7 mouse cellular contexts compared by ENCODE assay signal in the genomic region with DNA sequence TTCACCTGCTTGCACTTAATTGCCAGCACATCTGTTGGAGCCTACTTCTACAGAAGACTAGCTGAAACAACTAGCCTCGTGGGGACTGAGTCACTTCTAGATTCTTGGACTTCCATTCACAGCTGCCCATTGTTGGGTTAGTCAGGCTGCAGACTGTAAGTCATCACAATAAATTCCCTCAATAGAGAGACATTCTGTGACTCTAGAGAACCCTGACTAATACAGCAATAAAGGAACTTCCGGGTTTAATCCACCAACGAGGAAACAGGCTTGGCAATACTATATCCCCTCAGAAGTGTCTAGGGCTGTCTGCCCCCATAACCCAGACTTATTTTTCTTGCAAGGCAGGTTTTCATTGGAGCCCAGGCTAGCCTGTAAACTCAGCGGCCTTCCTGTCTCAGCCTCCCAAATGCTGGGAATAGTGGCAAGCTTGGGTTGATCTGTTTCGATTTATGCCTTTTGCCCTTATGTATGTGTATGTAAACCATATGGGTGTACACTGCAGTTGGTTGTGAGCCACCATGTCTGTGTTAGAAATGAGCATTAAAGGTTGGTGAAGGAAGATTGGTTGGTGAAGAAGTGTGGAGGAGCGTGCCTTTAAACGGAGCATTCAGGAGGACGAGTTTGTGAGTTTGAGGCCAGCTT. TPM values are rescaled to one million over a fixed set of nuclear protein-coding genes. Genes with fewer than 3 reads are reported as not detected.
DNase-seq lines count a peak whose midpoint lies in the region; ATAC-seq lines count a peak whose summit lies in the region.

No protein-coding gene starts in this region.

- no peaks in the 10 kb centered on the region for H3K27me3 ChIP-seq in lung, embryonic 16.5 days (ENCODE audit: control insufficient read depth, insufficient read depth, low read depth, low read length)
- peaks cover 30% of the 10 kb centered on the region for H3K27me3 ChIP-seq in forebrain, embryonic 10.5 days (ENCODE audit: poor library complexity, severe bottlenecking)
- no peaks in the 10 kb centered on the region for H3K27me3 ChIP-seq in limb, embryonic 13.5 days
- no peaks in the 10 kb centered on the region for H3K27me3 ChIP-seq in stomach, embryonic 16.5 days (ENCODE audit: control insufficient read depth, insufficient read depth, low read length)

- no peak for ATAC-seq in lung, embryonic 16.5 days (ENCODE audit: low read depth)
- no peak for ATAC-seq in limb, embryonic 13.5 days (ENCODE audit: low FRiP score, low read depth)
- ATAC-seq in stomach, embryonic 16.5 days (ENCODE audit: insufficient read depth, low FRiP score) = no peak

- H3K9me3 ChIP-seq in lung, embryonic 16.5 days (ENCODE audit: control insufficient read depth, low read length) = no peaks in the 10 kb centered on the region
- 0 out of 2 replicates have a peak, but pooled peaks cover 2% of the 10 kb centered on the region for H3K9me3 ChIP-seq in forebrain, embryonic 10.5 days
- H3K9me3 ChIP-seq in limb, embryonic 13.5 days = no peaks in the 10 kb centered on the region
- H3K9me3 ChIP-seq in stomach, embryonic 16.5 days (replicated peaks; ENCODE audit: control insufficient read depth, low read length) = no peaks in the 10 kb centered on the region

- H3K4me2 ChIP-seq in lung, embryonic 16.5 days (ENCODE audit: low read depth, low read length) = peak overlapping the region; percentile 75
- H3K4me2 ChIP-seq in limb, embryonic 13.5 days (replicated peaks) = peak overlapping the region; percentile 83
- H3K4me2 ChIP-seq in stomach, embryonic 16.5 days (ENCODE audit: low read depth, low read length) = peak overlapping the region; percentile 81

- DNase-seq in lung, postnatal 36 days = no peak
- no peak for DNase-seq in forebrain, embryonic 10.5 days (ENCODE audit: extremely low spot score, low spot score)
- no peak for DNase-seq in frontal cortex, postnatal 36 days (ENCODE audit: low spot score in 2 of 2)
- no peak for DNase-seq in right cerebral cortex, adult 18-20 months

- H3K4me1 ChIP-seq in lung, embryonic 16.5 days (replicated peaks; ENCODE audit: control insufficient read depth, insufficient read depth, low read length) = peaks cover 18% of the 10 kb centered on the region
- peaks cover 55% of the 10 kb centered on the region for H3K4me1 ChIP-seq in forebrain, embryonic 10.5 days
- H3K4me1 ChIP-seq in limb, embryonic 13.5 days = peaks cover 47% of the 10 kb centered on the region
- peaks cover 12% of the 10 kb centered on the region for H3K4me1 ChIP-seq in stomach, embryonic 16.5 days (ENCODE audit: control insufficient read depth, insufficient read depth, low read length)

- no peak overlapping the region for H3K27ac ChIP-seq in lung, embryonic 16.5 days (ENCODE audit: low read length)
- peak overlapping the region; percentile 96 for H3K27ac ChIP-seq in forebrain, embryonic 10.5 days
- H3K27ac ChIP-seq in limb, embryonic 13.5 days = 0 out of 2 replicates have a peak overlapping the region, but pooled peaks have one; percentile 91
- peak overlapping the region; percentile 58; the same call in 1 of the 2 replicates for H3K27ac ChIP-seq in stomach, embryonic 16.5 days (ENCODE audit: low read length)

- WGBS in lung, embryonic 16.5 days = 42% methylated on average over 8 of the region's 8 CpGs
- 49% methylated on average over 8 of the region's 8 CpGs for WGBS in forebrain, embryonic 10.5 days
- WGBS in limb, embryonic 13.5 days = 43% methylated on average over 8 of the region's 8 CpGs
- WGBS in stomach, embryonic 16.5 days = 40% methylated on average over 8 of the region's 8 CpGs

- peak overlapping the region; percentile 96 for H3K4me3 ChIP-seq in lung, embryonic 16.5 days (ENCODE audit: low read length)
- peak overlapping the region; percentile 87 for H3K4me3 ChIP-seq in forebrain, embryonic 10.5 days
- peak overlapping the region; percentile 79 for H3K4me3 ChIP-seq in limb, embryonic 13.5 days
- peak overlapping the region; percentile 93 for H3K4me3 ChIP-seq in stomach, embryonic 16.5 days (replicated peaks; ENCODE audit: low read length)

- peak overlapping the region; percentile 97 for H3K9ac ChIP-seq in lung, embryonic 16.5 days (ENCODE audit: low read length)
- H3K9ac ChIP-seq in limb, embryonic 13.5 days = peak overlapping the region; percentile 88
- H3K9ac ChIP-seq in stomach, embryonic 16.5 days (ENCODE audit: low read length) = peak overlapping the region; percentile 96

- H3K36me3 ChIP-seq in lung, embryonic 16.5 days (ENCODE audit: control insufficient read depth, insufficient read depth, low read length) = peaks cover 5% of the 10 kb centered on the region; the same call in 1 of the 2 replicates
- H3K36me3 ChIP-seq in forebrain, embryonic 10.5 days (replicated peaks) = peaks cover 51% of the 10 kb centered on the region
- peaks cover 52% of the 10 kb centered on the region for H3K36me3 ChIP-seq in limb, embryonic 13.5 days
- H3K36me3 ChIP-seq in stomach, embryonic 16.5 days (ENCODE audit: control insufficient read depth, insufficient read depth, low read length) = peaks cover 5% of the 10 kb centered on the region

RNA-seq across cellular contexts. Expression of a gene that starts 0.6 kb away (rescaled TPM):
- 48.7 and 52.0 TPM in 2 replicates for polyA plus RNA-seq in lung, embryonic 16.5 days (2015; fragmentation: Nextera tagmentation; extraction: Ambion mirVana)
- 64.0 and 64.7 TPM in 2 replicates for polyA plus RNA-seq in forebrain, embryonic 10.5 days (2016; fragmentation: Nextera tagmentation; extraction: Ambion mirVana)
- polyA plus RNA-seq in limb, embryonic 13.5 days (2015; fragmentation: Nextera tagmentation; extraction: Ambion mirVana) = 63.8 and 68.4 TPM in 2 replicates
- 41.6 and 41.8 TPM in 2 replicates for polyA plus RNA-seq in stomach, embryonic 16.5 days (2015; fragmentation: Nextera tagmentation; extraction: Ambion mirVana)

RNA-seq across cellular contexts. Expression of a gene that starts 4.2 kb away (rescaled TPM):
- 3.4 and 4.2 TPM in 2 replicates for polyA plus RNA-seq in lung, embryonic 16.5 days (2015; fragmentation: Nextera tagmentation; extraction: Ambion mirVana)
- polyA plus RNA-seq in forebrain, embryonic 10.5 days (2016; fragmentation: Nextera tagmentation; extraction: Ambion mirVana) = 2.5 and 4.1 TPM in 2 replicates
- polyA plus RNA-seq in limb, embryonic 13.5 days (2015; fragmentation: Nextera tagmentation; extraction: Ambion mirVana) = 4.6 and 5.7 TPM in 2 replicates
- 3.0 and 4.9 TPM in 2 replicates for polyA plus RNA-seq in stomach, embryonic 16.5 days (2015; fragmentation: Nextera tagmentation; extraction: Ambion mirVana)

RNA-seq across cellular contexts. Expression of a gene that starts 6.8 kb away (rescaled TPM):
- 54.4 and 58.0 TPM in 2 replicates for polyA plus RNA-seq in lung, embryonic 16.5 days (2015; fragmentation: Nextera tagmentation; extraction: Ambion mirVana)
- polyA plus RNA-seq in forebrain, embryonic 10.5 days (2016; fragmentation: Nextera tagmentation; extraction: Ambion mirVana) = 111 and 120 TPM in 2 replicates
- 91.7 and 93.9 TPM in 2 replicates for polyA plus RNA-seq in limb, embryonic 13.5 days (2015; fragmentation: Nextera tagmentation; extraction: Ambion mirVana)
- 65.9 and 67.9 TPM in 2 replicates for polyA plus RNA-seq in stomach, embryonic 16.5 days (2015; fragmentation: Nextera tagmentation; extraction: Ambion mirVana)

RNA-seq across cellular contexts. Expression of a gene that starts 13.6 kb away (rescaled TPM):
- polyA plus RNA-seq in lung, embryonic 16.5 days (2015; fragmentation: Nextera tagmentation; extraction: Ambion mirVana) = 1.1 and 1.6 TPM in 2 replicates
- polyA plus RNA-seq in forebrain, embryonic 10.5 days (2016; fragmentation: Nextera tagmentation; extraction: Ambion mirVana) = 0.70 and 0.81 TPM in 2 replicates
- 1.3 and 2.4 TPM in 2 replicates for polyA plus RNA-seq in limb, embryonic 13.5 days (2015; fragmentation: Nextera tagmentation; extraction: Ambion mirVana)
- 0.79 TPM in 2 replicates for polyA plus RNA-seq in stomach, embryonic 16.5 days (2015; fragmentation: Nextera tagmentation; extraction: Ambion mirVana)

RNA-seq across cellular contexts. Expression of a gene that starts 13.7 kb away (rescaled TPM):
- 26.8 and 29.1 TPM in 2 replicates for polyA plus RNA-seq in lung, embryonic 16.5 days (2015; fragmentation: Nextera tagmentation; extraction: Ambion mirVana)
- polyA plus RNA-seq in forebrain, embryonic 10.5 days (2016; fragmentation: Nextera tagmentation; extraction: Ambion mirVana) = 29.9 and 31.4 TPM in 2 replicates
- polyA plus RNA-seq in limb, embryonic 13.5 days (2015; fragmentation: Nextera tagmentation; extraction: Ambion mirVana) = 29.3 and 29.9 TPM in 2 replicates
- 19.8 and 23.8 TPM in 2 replicates for polyA plus RNA-seq in stomach, embryonic 16.5 days (2015; fragmentation: Nextera tagmentation; extraction: Ambion mirVana)
